Mouse (Mus musculus) neural tube, embryonic 14.5 days (tissue): ENCODE data around the gene Grid1. TPM values are rescaled to one million over a fixed set of nuclear protein-coding genes. Genes with fewer than 3 reads are reported as not detected.

Source experiments
- ATAC-seq: fragments of 200-750 bp; cut with Nextera tagmentation; 2 replicates; pipeline ENCODE4 v1.8.0; 2017; ENCODE audit warnings: low read depth, mild to moderate bottlenecking, moderate TSS enrichment, moderate library complexity
- H3K27ac ChIP-seq: fragments of 300-500 bp; sonication (generic); 2 replicates; pipeline ENCODE4 v1.5.1; 2014; ENCODE audit warnings: low read depth, mild to moderate bottlenecking, control low read depth, low read length, moderate library complexity, mixed read lengths
- H3K27me3 ChIP-seq: fragments of 300-500 bp; sonication (generic); 2 replicates; pipeline ENCODE4 v1.6.1; 2014; ENCODE audit warnings: low read length; ENCODE audit not compliant: control insufficient read depth, insufficient read depth
- H3K36me3 ChIP-seq: fragments of 300-500 bp; sonication (generic); 2 replicates; pipeline ENCODE4 v1.6.1; 2014; ENCODE audit warnings: low read length, mixed read lengths; ENCODE audit not compliant: control insufficient read depth, insufficient read depth
- H3K4me1 ChIP-seq: fragments of 300-500 bp; sonication (generic); 2 replicates; pipeline ENCODE4 v1.6.1; 2014; ENCODE audit warnings: low read length; ENCODE audit not compliant: control insufficient read depth, insufficient read depth
- H3K4me2 ChIP-seq: fragments of 300-500 bp; sonication (generic); 2 replicates; pipeline ENCODE4 v1.6.1; 2014; ENCODE audit warnings: mild to moderate bottlenecking, low read depth, low read length, control low read depth
- H3K4me3 ChIP-seq: fragments of 300-500 bp; sonication (generic); 2 replicates; pipeline ENCODE4 v1.5.1; 2014; ENCODE audit warnings: low read depth, low read length, control low read depth, mixed read lengths
- H3K9ac ChIP-seq: fragments of 300-500 bp; sonication (generic); replicated peaks from 2 replicates; pipeline ENCODE4 v1.6.1; 2014; ENCODE audit warnings: low read depth, mild to moderate bottlenecking, control low read depth, low read length, mixed read lengths
- H3K9me3 ChIP-seq: fragments of 300-500 bp; sonication (generic); 2 replicates; pipeline ENCODE4 v1.6.1; 2016; ENCODE audit warnings: low read length; ENCODE audit not compliant: control insufficient read depth
- WGBS: fragments of 180-500 bp; shearing (Covaris S2); extraction: QIAGEN DNeasy Blood & Tissue Kit; methylation state at CpG from one replicate; pipeline ENCODE4 v1.1.7; 2014; 5-methylcytosine and 5-hydroxymethylcytosine counted together
- polyA plus RNA-seq: library from polyadenylated mRNA; unstranded; fragments of >200 nt; fragmentation: Nextera tagmentation; extraction: Ambion mirVana; gene quantifications from 2 replicates; pipeline ENCODE4 v1.2.1, GENCODE M21; 2014

The Grid1 gene
- polyA plus RNA-seq, 1 experiment from 2014 or later: 7.9 TPM

- H3K9me3 ChIP-seq: no peaks in the 10 kb centered on the region
- H3K36me3 ChIP-seq: no peaks in the 10 kb centered on the region
- H3K4me1 ChIP-seq: no peaks in the 10 kb centered on the region
- no peak overlapping the region for H3K4me2 ChIP-seq
- H3K9ac ChIP-seq: no peak overlapping the region
- WGBS: 88% methylated on average over 3 of the region's 3 CpGs
- no peak overlapping the region for H3K4me3 ChIP-seq
- ATAC-seq: no peak
- H3K27me3 ChIP-seq: no peaks in the 10 kb centered on the region
- no peak overlapping the region for H3K27ac ChIP-seq
Measured at GRCm38 (mm10) chr14:35153701-35154277, 333.9 kb downstream of the Grid1 start.

- no peak for ATAC-seq
- Histone ChIP-seq H3K27ac (no peak overlapping the region), H3K36me3 (no peaks in the 10 kb centered on the region), H3K9me3 (no peaks in the 10 kb centered on the region), H3K4me3 (no peak overlapping the region), H3K9ac (no peak overlapping the region), H3K27me3 (no peaks in the 10 kb centered on the region), H3K4me1 (no peaks in the 10 kb centered on the region), H3K4me2 (no peak overlapping the region)
- WGBS: 53% methylated on average over 3 of the region's 3 CpGs
Measured at GRCm38 (mm10) chr14:35154364-35154763, 334.5 kb downstream of the Grid1 start.

DNA sequence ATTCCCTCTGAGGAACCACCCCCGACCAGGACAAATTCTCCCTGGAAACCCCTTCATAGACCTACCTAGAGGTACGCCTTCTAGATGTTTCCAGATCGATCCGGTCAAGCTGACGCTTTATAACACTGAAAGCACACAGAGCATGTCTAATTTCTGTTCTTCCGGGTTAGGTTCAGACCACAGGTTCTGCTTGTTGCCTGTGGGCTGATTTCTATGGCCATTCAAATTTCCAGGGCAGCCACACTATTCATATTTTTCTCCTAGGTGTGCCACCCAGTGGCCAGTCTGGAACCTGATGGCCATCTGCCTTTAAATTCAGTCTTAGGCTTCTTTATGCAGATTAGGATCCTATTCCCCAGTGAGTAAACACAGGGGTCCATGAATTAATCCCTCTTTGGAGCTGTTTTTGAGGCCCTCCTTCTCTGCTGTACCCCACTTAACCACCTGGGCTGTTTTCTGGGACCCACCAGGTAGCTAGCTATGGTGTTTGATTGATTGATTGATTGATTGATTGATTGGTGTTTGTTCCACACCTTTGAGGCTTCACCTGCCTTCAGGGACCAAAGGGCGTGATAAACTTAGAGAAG lies 337.3 kb downstream of the Grid1 start:
- Histone ChIP-seq H3K4me1 (no peaks in the 10 kb centered on the region), H3K36me3 (no peaks in the 10 kb centered on the region), H3K9me3 (no peaks in the 10 kb centered on the region), H3K4me3 (no peak overlapping the region), H3K27ac (no peak overlapping the region), H3K4me2 (no peak overlapping the region), H3K9ac (no peak overlapping the region), H3K27me3 (no peaks in the 10 kb centered on the region)
- WGBS: 85% methylated on average over 7 of the region's 7 CpGs
- no peak for ATAC-seq

DNA sequence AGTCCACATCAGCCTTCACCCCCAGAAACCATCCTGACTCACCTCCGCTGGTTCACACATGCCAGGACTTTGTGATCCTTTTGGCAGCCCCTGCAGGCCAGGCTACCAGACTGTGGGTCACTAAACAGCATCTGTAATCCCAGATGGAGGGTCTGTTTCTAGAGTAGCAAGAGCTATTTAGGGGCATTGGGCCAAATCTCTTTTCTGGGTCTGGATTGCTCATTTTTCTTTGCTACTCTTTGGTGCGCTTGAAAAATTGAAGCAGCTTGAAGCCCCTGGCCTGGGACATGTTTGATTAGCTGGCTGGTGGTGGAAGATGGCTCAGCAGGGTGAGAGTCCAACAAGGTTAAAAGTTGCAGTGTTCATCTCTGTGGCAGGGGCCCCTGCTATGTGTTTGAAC lies 339.4 kb downstream of the Grid1 start:
- no peaks in the 10 kb centered on the region for H3K9me3 ChIP-seq
- H3K4me2 ChIP-seq: no peak overlapping the region
- H3K36me3 ChIP-seq: no peaks in the 10 kb centered on the region
- no peak overlapping the region for H3K9ac ChIP-seq
- ATAC-seq: peak; percentile 26; the same call in 1 of the 2 replicates
- H3K27me3 ChIP-seq: no peaks in the 10 kb centered on the region
- WGBS: 85% methylated on average over 2 of the region's 2 CpGs
- H3K4me1 ChIP-seq: no peaks in the 10 kb centered on the region
- no peak overlapping the region for H3K4me3 ChIP-seq
- no peak overlapping the region for H3K27ac ChIP-seq

DNA sequence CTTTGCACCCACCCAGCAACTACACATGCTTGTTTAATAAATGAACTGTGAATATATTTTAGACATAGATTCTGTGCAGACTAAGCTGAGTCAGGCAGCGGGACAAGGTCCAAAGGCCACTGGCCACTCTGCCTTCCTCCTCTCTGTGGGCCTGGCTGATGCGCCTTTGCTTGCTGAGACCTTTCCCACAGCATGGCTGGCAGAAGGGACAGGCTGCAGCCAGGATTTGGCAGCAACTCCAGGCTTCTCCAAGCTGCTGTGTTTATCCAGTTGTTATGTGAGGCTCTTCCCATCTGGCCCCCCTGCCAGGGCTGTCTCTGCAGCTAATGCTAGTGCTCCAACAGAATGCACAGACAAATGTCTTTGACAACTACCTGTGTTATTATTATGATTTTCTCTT lies 347.5 kb downstream of the Grid1 start:
- peak; percentile 56; the same call in 1 of the 2 replicates for ATAC-seq

GRCm38 (mm10) chr14:35173861-35174260 lies 354.0 kb downstream of the Grid1 start:
- Histone ChIP-seq H3K36me3 (no peaks in the 10 kb centered on the region), H3K9ac (no peak overlapping the region), H3K4me2 (no peak overlapping the region), H3K9me3 (no peaks in the 10 kb centered on the region), H3K27ac (no peak overlapping the region), H3K27me3 (no peaks in the 10 kb centered on the region), H3K4me1 (no peaks in the 10 kb centered on the region), H3K4me3 (no peak overlapping the region)
- ATAC-seq: no peak
- 81% methylated on average over 1 of the region's 1 CpGs for WGBS

More for the DNA sequence above, 347.5 kb downstream of the Grid1 start:
- Histone ChIP-seq H3K27me3 (no peaks in the 10 kb centered on the region), H3K4me2 (no peak overlapping the region), H3K36me3 (no peaks in the 10 kb centered on the region), H3K4me3 (no peak overlapping the region), H3K9me3 (no peaks in the 10 kb centered on the region), H3K4me1 (no peaks in the 10 kb centered on the region), H3K9ac (no peak overlapping the region), H3K27ac (no peak overlapping the region)
- 83% methylated on average over 2 of the region's 2 CpGs for WGBS

- H3K9ac ChIP-seq: no peak overlapping the region
- no peak for ATAC-seq
Measured at GRCm38 (mm10) chr14:35176021-35176420, 356.1 kb downstream of the Grid1 start.

GRCm38 (mm10) chr14:35179076-35179475 lies 359.2 kb downstream of the Grid1 start:
- Histone ChIP-seq H3K27me3 (no peaks in the 10 kb centered on the region), H3K4me2 (no peak overlapping the region), H3K4me1 (no peaks in the 10 kb centered on the region), H3K9ac (no peak overlapping the region), H3K27ac (no peak overlapping the region), H3K4me3 (no peak overlapping the region), H3K36me3 (no peaks in the 10 kb centered on the region), H3K9me3 (no peaks in the 10 kb centered on the region)
- no peak for ATAC-seq

More at GRCm38 (mm10) chr14:35176021-35176420, 356.1 kb downstream of the Grid1 start:
- WGBS: 96% methylated on average over 3 of the region's 3 CpGs
- no peak overlapping the region for H3K4me3 ChIP-seq
- no peak overlapping the region for H3K27ac ChIP-seq
- H3K4me2 ChIP-seq: no peak overlapping the region
- no peaks in the 10 kb centered on the region for H3K36me3 ChIP-seq
- H3K4me1 ChIP-seq: no peaks in the 10 kb centered on the region
- H3K27me3 ChIP-seq: no peaks in the 10 kb centered on the region
- H3K9me3 ChIP-seq: no peaks in the 10 kb centered on the region

DNA sequence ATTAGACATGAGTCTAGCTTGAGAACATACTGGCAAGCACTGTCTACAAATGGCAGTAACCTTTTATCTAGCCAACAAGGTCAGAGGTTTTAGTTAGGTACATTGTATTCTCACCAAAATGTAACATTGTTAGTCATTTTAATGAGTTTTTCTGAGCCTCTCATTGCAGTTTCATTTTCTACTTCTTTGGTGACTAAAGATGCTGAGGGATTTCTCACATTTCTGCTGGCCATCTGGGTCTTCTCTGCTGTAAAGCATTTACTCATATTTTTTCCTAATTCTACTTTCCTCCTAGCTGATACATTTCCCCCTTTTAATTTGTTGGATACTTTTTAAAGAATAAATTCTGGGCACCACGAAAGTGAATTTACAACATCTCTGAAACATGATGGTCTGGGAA lies 365.5 kb downstream of the Grid1 start:
- WGBS: 90% methylated on average over 1 of the region's 1 CpGs
- Histone ChIP-seq H3K9ac (no peak overlapping the region), H3K27ac (no peak overlapping the region), H3K4me2 (no peak overlapping the region), H3K4me1 (no peaks in the 10 kb centered on the region), H3K27me3 (no peaks in the 10 kb centered on the region), H3K36me3 (no peaks in the 10 kb centered on the region), H3K4me3 (no peak overlapping the region), H3K9me3 (no peaks in the 10 kb centered on the region)
- ATAC-seq: no peak
